Mouse (Mus musculus) stomach, embryonic 16.5 days (tissue): ENCODE data around the gene Morf4l2. TPM values are rescaled to one million over a fixed set of nuclear protein-coding genes. Genes with fewer than 3 reads are reported as not detected.
"Not testable (repeated sequence)": the region's sequence is repeated elsewhere in the genome, so short reads cannot be mapped to it uniquely, and the experiment has no call there.

Source experiments
- ATAC-seq: fragments of 200-750 bp; cut with Nextera tagmentation; 2 replicates; pipeline ENCODE4 v1.8.0; 2017; ENCODE audit warnings: moderate number of reproducible peaks, moderate TSS enrichment; ENCODE audit not compliant: insufficient read depth, low FRiP score
- H3K27ac ChIP-seq: fragments of 300-500 bp; sonication (generic); 2 replicates; pipeline ENCODE4 v1.5.1; 2014; ENCODE audit warnings: low read length
- H3K27me3 ChIP-seq: fragments of 300-500 bp; sonication (generic); 2 replicates; pipeline ENCODE4 v1.6.1; 2014; ENCODE audit warnings: low read length, control low read depth, mixed read lengths; ENCODE audit not compliant: control insufficient read depth, insufficient read depth
- H3K36me3 ChIP-seq: fragments of 300-500 bp; sonication (generic); 2 replicates; pipeline ENCODE4 v1.6.1; 2014; ENCODE audit warnings: low read length; ENCODE audit not compliant: control insufficient read depth, insufficient read depth
- H3K4me1 ChIP-seq: fragments of 300-500 bp; sonication (generic); 2 replicates; pipeline ENCODE4 v1.6.1; 2014; ENCODE audit warnings: low read length, control low read depth, mixed read lengths; ENCODE audit not compliant: control insufficient read depth, insufficient read depth
- H3K4me2 ChIP-seq: fragments of 300-500 bp; sonication (generic); 2 replicates; pipeline ENCODE4 v1.6.1; 2014; ENCODE audit warnings: low read depth, low read length, mixed read lengths
- H3K4me3 ChIP-seq: fragments of 300-500 bp; sonication (generic); replicated peaks from 2 replicates; pipeline ENCODE4 v1.5.1; 2014; ENCODE audit warnings: mild to moderate bottlenecking, low read length
- H3K9ac ChIP-seq: fragments of 300-500 bp; sonication (generic); 2 replicates; pipeline ENCODE4 v1.6.1; 2014; ENCODE audit warnings: low read length
- H3K9me3 ChIP-seq: fragments of 300-500 bp; sonication (generic); replicated peaks from 2 replicates; pipeline ENCODE4 v1.6.1; 2016; ENCODE audit warnings: low read length, control low read depth; ENCODE audit not compliant: control insufficient read depth
- WGBS: fragments of 180-500 bp; shearing (Covaris S2); extraction: QIAGEN DNeasy Blood & Tissue Kit; methylation state at CpG from one replicate; pipeline ENCODE4 v1.1.7; 2014; 5-methylcytosine and 5-hydroxymethylcytosine counted together
- polyA plus RNA-seq: library from polyadenylated mRNA; unstranded; fragments of >200 nt; fragmentation: Nextera tagmentation; extraction: Ambion mirVana; gene quantifications from 2 replicates; pipeline ENCODE4 v1.2.1, GENCODE M21; 2015

Gene Morf4l2
- polyA plus RNA-seq, 1 experiment from 2014 or later: 508 TPM

DNA sequence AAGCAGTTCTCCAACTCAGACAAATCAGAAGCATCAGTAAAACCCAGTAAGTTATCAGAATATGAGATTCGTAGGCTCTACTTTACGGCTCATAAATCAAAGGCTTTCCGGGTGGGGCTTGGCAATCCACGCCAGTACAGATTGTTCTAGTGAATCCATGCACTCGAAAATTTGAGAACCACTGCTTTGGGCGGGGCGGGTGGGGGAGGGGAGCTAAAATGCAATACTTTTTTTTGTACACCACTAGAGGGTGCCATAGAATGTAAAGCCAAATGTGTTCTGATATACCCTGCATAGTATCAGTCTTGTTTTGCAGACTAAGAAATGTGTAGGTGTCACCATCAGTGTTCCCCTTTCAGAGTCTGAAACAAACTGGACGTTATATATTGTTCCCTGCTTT, 1.2 kb upstream of the Morf4l2 start:
- Histone ChIP-seq H3K27ac (no peak overlapping the region), H3K4me2 (no peak overlapping the region), H3K4me1 (no peaks in the 10 kb centered on the region), H3K9ac (no peak overlapping the region), H3K27me3 (no peaks in the 10 kb centered on the region), H3K9me3 (no peaks in the 10 kb centered on the region), H3K36me3 (no peaks in the 10 kb centered on the region), H3K4me3 (no peak overlapping the region)
- no peak for ATAC-seq
- 71% methylated on average over 8 of the region's 8 CpGs for WGBS

DNA sequence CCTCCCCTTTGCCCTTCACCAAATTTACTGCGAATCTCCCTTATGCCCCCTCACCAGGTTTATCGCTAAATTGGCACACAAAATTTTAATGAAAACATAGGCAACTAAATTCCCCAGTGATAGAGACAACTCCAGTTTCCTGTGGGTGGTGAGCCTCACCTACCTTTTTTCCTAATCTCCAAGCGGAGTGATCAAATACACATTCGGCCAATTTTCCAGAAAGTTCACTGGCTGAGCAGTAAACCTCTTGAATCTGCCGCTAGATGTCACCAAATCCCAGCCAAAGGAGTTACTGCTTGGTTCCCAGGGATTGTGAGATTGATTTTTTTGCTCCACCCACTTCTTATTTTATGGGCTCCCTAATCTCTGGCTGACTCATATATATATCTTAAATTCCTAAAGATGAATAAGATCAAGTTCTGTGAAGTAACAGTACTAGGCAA, 808 bp downstream of the Morf4l2 start:
- peak overlapping the region; percentile 51 for H3K4me3 ChIP-seq
- peaks cover 4% of the 10 kb centered on the region; the same call in 1 of the 2 replicates for H3K4me1 ChIP-seq
- no peaks in the 10 kb centered on the region for H3K27me3 ChIP-seq
- 30% methylated on average over 5 of the region's 5 CpGs for WGBS
- H3K27ac ChIP-seq: peak overlapping the region; percentile 94
- ATAC-seq: no peak
- H3K9ac ChIP-seq: peak overlapping the region; percentile 71
- no peaks in the 10 kb centered on the region for H3K9me3 ChIP-seq
- H3K4me2 ChIP-seq: peak overlapping the region; percentile 56
- no peaks in the 10 kb centered on the region for H3K36me3 ChIP-seq

DNA sequence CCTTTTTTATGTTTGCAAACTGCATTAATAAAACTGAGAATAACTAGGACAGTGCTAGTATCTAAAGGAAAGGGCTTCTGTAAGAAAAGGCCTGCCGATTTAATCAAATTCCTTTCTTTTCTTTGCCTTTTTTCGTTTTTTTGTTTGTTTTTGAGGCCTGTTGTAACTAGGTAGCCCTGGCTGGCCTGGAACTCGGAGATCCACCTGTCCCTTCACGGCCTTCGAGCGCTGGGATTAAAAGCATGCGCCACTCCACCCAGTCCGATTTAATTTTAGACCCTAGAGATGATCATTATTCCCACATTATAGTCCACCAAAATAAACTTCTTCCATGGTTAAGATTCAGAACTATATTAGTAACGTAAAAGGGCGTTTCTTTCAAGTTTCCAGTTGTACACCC, 1.2 kb downstream of the Morf4l2 start:
- WGBS: 27% methylated on average over 10 of the region's 10 CpGs
- no peaks in the 10 kb centered on the region for H3K9me3 ChIP-seq
- peaks cover 4% of the 10 kb centered on the region; the same call in 1 of the 2 replicates for H3K4me1 ChIP-seq
- H3K9ac ChIP-seq: peak overlapping the region; percentile 71
- H3K4me2 ChIP-seq: peak overlapping the region; percentile 56
- ATAC-seq: no peak
- peak overlapping the region; percentile 94 for H3K27ac ChIP-seq
- H3K36me3 ChIP-seq: no peaks in the 10 kb centered on the region
- no peaks in the 10 kb centered on the region for H3K27me3 ChIP-seq
- H3K4me3 ChIP-seq: peak overlapping the region; percentile 51

DNA sequence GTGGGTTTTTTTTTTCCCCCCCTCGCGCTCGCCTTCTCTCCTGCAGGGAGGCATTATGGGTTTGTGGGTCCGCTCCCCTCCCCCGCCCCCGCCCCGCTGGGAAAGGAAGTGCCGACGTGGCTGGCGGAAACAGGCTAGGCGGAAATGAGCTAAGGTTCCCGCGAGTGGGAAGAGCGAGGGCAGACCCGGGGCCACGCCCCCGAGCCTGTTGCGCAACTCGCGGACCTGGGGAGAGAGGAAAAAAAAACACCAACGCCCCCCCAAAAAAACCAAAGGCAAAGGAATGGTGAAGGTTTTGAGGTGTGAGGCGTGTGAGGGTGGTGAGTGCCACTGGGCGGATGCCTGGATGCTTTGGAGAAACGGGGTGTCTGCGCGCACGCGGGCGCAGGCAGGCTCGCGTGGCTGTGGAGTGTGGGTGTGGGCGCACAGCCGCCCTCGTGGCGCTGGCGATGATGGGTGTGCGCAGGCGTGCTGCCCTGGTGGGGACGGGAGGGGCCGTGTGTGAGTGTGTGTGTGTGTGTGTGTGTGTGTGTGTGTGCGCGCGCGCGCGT, 1.8 kb downstream of the Morf4l2 start:
- WGBS: 33% methylated on average over 37 of the region's 46 CpGs
- H3K36me3 ChIP-seq: no peaks in the 10 kb centered on the region
- H3K4me2 ChIP-seq: peak overlapping the region; percentile 56
- peak overlapping the region; percentile 51 for H3K4me3 ChIP-seq
- H3K9me3 ChIP-seq: no peaks in the 10 kb centered on the region
- peak overlapping the region; percentile 71 for H3K9ac ChIP-seq
- H3K27me3 ChIP-seq: no peaks in the 10 kb centered on the region
- peak; percentile 78 for ATAC-seq
- peaks cover 4% of the 10 kb centered on the region; the same call in 1 of the 2 replicates for H3K4me1 ChIP-seq
- peak overlapping the region; percentile 94 for H3K27ac ChIP-seq

DNA sequence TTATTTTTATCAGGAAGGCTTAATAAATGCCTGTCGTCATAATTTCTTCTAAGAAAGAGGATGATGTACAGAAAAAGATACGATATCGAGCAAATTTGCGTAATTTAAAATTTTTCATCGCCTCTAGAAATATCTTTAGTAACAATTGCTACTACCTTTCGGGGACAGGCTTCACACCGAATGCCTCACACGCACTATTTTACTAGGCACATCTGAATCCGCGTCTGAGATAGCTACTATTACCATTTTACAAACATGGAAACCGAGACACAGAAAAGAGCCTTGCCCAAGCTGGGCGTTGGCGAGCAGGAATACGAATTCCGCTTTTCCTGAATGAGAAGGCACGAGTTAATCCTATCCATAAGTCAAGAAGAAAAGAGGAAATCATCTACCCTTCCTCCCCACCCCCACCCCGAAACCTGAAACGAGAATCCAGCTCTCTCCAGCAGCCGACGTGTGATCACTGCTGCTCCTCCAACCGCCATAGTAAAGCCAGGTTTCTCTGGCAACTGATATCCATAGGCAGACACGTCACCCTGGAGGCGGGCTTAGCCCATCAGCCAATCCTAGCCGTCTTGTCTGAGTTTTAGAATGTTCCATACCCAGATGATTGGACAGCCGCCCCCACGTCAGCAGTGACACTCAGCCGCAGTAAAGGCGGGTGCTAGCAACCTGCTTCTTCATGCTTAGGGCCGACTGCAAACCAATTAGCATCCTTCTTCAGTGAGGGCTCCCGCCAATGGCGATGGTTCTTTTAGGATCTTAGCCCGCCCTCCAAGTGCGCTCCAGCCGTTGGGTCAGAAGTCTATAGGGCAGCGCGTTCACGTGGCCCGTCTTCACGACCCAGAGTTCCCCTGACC, 2.5 kb downstream of the Morf4l2 start:
- WGBS: 20% methylated on average over 39 of the region's 39 CpGs
- Histone ChIP-seq H3K36me3 (no peaks in the 10 kb centered on the region), H3K27ac (peak overlapping the region; percentile 94), H3K9me3 (no peaks in the 10 kb centered on the region), H3K27me3 (no peaks in the 10 kb centered on the region), H3K9ac (peak overlapping the region; percentile 76), H3K4me1 (peaks cover 4% of the 10 kb centered on the region; the same call in 1 of the 2 replicates), H3K4me3 (peak overlapping the region; percentile 62), H3K4me2 (no peak overlapping the region)
- ATAC-seq: peak; percentile 97

DNA sequence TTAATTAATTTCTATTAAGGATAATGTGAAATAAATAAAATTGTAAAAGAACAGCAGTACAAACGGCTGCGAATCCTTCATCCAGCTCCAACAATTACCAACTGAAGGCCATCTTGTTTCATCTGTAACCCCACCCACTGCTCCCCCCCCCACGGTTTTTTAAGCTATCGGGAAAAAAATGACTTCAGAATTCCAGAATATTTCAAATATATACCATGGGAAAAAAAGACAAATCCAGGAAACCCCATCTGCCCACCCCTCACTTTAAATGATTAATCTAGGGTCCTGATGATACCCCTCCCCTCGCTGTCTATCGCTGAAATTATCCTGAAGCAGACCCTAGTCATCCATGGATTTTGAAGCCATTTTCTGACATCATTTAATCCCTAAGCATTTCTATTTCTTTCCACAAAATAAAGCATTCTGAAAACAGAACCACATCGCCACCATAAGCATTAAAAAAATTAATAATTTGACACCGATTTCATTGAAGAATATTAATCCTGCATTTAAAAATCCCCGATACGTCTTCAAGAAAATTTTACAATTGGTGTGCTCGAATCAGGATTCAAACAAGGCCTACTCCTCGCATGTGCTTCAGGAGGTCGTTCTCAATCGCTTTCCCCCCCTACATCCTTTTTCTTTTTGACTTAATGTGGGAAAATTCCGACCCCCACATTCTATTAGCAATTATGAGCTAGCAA, 3.3 kb downstream of the Morf4l2 start:
- Histone ChIP-seq H3K36me3 (no peaks in the 10 kb centered on the region), H3K4me1 (peaks cover 4% of the 10 kb centered on the region; the same call in 1 of the 2 replicates), H3K27me3 (no peaks in the 10 kb centered on the region), H3K9ac (peak overlapping the region; percentile 76), H3K4me2 (peak overlapping the region; percentile 57), H3K9me3 (no peaks in the 10 kb centered on the region), H3K4me3 (peak overlapping the region; percentile 62), H3K27ac (peak overlapping the region; percentile 89)
- no peak for ATAC-seq
- 17% methylated on average over 15 of the region's 15 CpGs for WGBS

DNA sequence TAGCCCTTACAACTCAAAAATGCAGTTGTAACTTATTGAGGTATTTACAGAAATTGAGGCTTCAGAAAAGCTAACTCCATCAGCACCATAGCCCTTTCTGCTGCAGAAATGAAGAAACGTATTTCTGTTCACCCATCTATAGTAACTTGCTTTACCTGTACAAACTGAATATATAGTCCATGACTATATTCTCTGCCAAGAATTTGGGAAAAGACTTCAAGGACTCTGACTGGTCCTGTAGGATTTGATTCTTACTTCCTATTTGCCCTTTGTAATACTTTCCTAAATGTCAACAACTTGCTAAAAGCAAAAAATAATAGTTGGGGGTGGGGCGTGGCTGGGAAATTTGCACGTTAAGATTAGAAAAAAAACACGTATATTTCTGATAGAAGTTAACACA, 11.5 kb downstream of the Morf4l2 start:
- Histone ChIP-seq H3K36me3 (no peaks in the 10 kb centered on the region), H3K9ac (no peak overlapping the region), H3K27me3 (no peaks in the 10 kb centered on the region), H3K4me3 (no peak overlapping the region), H3K27ac (no peak overlapping the region), H3K4me2 (no peak overlapping the region), H3K4me1 (no peaks in the 10 kb centered on the region), H3K9me3 (no peaks in the 10 kb centered on the region)
- no peak for ATAC-seq
- WGBS: 76% methylated on average over 4 of the region's 4 CpGs

DNA sequence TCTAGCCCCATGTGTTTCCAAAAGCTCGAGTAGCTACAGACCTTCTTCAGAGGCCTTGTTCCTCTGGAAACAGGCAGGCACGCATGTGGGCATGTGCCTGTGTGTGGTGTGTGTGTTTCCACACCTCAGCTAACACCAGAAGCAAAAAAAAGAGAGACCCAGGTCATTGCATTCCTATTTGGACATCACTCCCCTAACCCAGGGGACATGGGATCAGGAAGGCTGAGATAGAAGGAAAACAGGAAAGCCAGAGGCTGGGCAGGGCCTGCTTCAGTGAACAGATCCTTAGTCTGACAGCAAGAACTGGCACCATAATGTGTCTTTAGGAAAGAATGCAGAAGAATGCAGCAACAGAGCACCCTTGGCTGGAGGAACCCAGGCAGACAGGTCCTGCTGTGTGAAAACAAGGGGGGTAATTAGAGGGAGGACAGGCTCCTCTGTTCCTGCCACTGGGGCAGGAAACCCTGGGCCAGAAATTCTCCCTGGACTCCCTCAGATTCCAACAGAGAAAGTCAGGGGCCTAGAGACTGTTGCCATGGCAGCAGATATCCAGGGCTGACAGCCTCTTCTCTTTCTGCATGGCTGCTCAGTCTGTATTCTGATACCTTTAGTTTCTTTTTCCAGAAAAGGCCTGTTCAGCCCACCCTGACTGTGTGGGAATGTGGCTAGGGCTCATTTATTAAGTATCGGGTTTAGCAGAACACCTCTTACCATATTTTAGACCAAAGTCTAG, 28.6 kb downstream of the Morf4l2 start:
- WGBS: 66% methylated on average over 2 of the region's 3 CpGs
- not testable (repeated sequence) for H3K9ac ChIP-seq, H3K9me3 ChIP-seq, H3K36me3 ChIP-seq, H3K4me3 ChIP-seq, H3K27ac ChIP-seq, ATAC-seq, H3K4me1 ChIP-seq, H3K27me3 ChIP-seq, H3K4me2 ChIP-seq
